In the genomic region with DNA sequence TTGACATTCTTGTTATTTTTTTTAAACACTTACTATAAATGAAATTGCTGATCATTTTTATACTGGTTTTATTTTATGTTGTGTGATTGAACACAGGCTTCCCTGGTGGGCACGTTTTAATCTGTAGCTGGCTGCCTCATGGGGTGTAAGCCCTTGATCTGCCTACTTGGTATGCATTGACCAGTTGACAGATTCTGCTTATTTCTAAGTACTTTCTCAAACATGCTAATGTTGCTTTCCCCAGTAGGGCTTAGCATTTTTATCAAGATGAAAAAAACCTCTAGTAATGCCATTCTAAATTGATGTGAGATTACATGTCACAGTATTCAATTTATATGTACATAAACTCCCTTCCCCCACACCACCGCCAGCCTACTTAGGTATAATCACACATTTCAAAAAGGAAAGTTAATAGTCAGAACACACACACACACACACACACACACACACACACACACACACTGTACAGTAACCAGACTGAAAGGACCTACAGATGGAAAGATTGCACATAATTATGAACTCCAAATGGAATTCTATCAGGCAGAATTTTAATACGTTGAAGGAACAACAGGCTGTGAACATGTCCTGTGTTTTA, we compare ENCODE assay signal across 17 mouse cellular contexts.
"Had no signal": no experiment of that assay in that cellular context is flagged by ENCODE, and none has a peak within 500 bp of the region (broad histone marks: within the 10 kb centered on the region; RNA-seq: fewer than 3 reads in every experiment).

No protein-coding gene starts in this region.

- H3K27me3 ChIP-seq: limb, embryonic 12.5 days; liver, embryonic 13.5 days; lung, embryonic 15.5 days; megakaryocyte, embryonic 14.5 days; neural tube, embryonic 12.5 days had no signal

- H3K36me3 ChIP-seq: lung, embryonic 15.5 days had no signal

- H3K27ac ChIP-seq: kidney, postnatal 0 days; layer of hippocampus, adult 2 months; limb, embryonic 12.5 days; liver, embryonic 13.5 days; lung, embryonic 15.5 days; macrophage; neural tube, embryonic 12.5 days had no signal

- H3K4me3 ChIP-seq: layer of hippocampus, adult 2 months; limb, embryonic 12.5 days; liver, embryonic 13.5 days; lung, embryonic 15.5 days; megakaryocyte, embryonic 14.5 days; neural tube, embryonic 12.5 days had no signal

- H3K9ac ChIP-seq: limb, embryonic 12.5 days; liver, embryonic 13.5 days; liver, postnatal 0 days; lung, embryonic 15.5 days; neural tube, embryonic 12.5 days had no signal

- ATAC-seq: liver, postnatal 0 days had no signal

- DNase-seq: kidney, adult 9 months; kidney, postnatal 36 days; liver; liver, embryonic 13.5 days; liver, postnatal 0 days; lung, postnatal 14 days; right cerebral cortex, postnatal 4 days; spleen, adult 18-20 months; thymus, adult 18-20 months; thymus, postnatal 25 days had no signal

- H3K4me2 ChIP-seq: limb, embryonic 12.5 days; liver, embryonic 13.5 days; lung, embryonic 15.5 days; neural tube, embryonic 12.5 days had no signal

- H3K9me3 ChIP-seq: limb, embryonic 12.5 days; liver, embryonic 13.5 days; lung, embryonic 15.5 days; megakaryocyte, embryonic 14.5 days; neural tube, embryonic 12.5 days had no signal

- H3K4me1 ChIP-seq: limb, embryonic 12.5 days; liver, embryonic 13.5 days; lung, embryonic 15.5 days; neural tube, embryonic 12.5 days had no signal
